Mouse (Mus musculus): ENCODE results near the gene Tcf7l2.

DNA sequence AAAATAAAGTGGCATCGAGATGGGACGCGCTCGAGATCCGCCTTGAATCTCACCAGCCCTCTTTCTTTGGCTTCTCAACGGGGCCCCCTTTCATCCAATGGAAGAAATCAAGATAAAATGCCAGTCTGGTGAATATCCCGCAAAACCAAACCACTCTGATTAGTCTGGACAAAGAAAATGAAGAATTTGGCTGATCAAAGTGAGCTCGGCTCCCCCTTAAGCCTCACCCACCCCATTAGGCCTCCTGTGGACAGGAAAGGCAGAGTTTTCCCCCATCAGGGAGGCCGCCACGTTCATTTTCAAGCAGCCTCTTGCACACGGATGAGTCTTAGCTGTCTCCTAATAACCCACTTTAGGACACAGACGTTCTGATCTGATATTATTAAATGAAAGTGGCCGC is 47.0 kb upstream of the Tcf7l2 start:
- TF ChIP-seq GATA1 (IDR thresholded peaks at IDR 0.05; ENCODE audit: low read length) (no peak), TAL1 (IDR thresholded peaks at IDR 0.05; ENCODE audit: low read length) (no peak)
